Mouse (Mus musculus): ENCODE data around the gene Ccdc124. TPM values are rescaled to one million over a fixed set of nuclear protein-coding genes. Genes with fewer than 3 reads are reported as not detected.

Ccdc124 gene
- polyA plus RNA-seq, 1 experiment from 2014 or later, result 162 TPM

DNA sequence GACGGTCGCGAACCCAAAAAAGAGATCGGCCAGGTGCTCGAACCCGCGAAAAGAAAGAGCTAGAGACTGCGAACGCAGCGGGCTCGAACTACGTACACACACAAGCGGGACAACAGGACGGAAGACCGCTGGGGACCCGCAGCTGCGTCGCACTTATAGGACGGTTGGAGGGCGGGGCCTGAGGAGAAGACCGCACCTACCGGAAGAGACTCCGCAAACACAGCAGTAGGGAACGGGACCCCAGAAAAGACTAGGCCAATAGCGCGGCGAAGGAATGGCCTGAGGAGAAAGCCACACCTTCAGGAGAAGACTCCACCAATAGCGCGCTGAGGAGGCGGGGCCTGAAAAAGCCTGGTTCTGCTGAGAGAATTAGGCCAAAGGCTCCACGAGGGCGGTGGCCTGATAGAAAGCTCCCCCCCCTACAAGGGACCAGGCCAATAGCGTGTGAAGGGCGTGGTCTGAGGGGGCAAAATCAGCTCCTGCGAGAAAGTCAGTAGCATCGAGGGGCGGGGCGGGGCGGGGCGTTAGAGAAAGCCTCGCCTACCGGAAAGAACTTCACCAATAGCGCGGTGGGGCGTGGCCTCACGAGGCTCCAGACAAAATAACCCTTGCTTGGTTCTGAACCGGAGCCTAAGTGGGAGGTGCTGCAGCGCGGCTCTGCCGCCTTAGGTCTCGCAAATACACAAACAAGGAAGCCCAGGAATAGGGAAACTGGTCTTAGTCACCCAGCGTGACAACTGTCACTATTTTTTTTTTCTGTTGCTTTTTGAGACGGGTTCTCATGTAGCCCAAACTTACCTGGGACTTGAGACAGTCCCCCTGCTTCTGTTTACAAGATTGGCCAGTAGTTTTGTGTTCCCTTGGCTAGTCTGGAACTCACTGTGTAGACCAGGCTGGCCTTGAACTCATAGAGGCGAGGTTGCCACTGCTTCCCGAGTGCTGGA lies 34.1 kb downstream of the Ccdc124 start, which contains the start of gene Arrdc2:
Gene Arrdc2, minus strand, starts transcription at position 313 of the 944 bp plus-strand sequence.
- Histone ChIP-seq H3K4me1 (replicated peaks) (peaks cover 20% of the 10 kb centered on the region), H3K4me3 (peak within 1 kb of the TSS; percentile 60), H3K9ac (peak within 1 kb of the TSS; percentile 82), H3K9me3 (no peaks in the 10 kb centered on the region), H3K27me3 (no peaks in the 10 kb centered on the region), H3K4me2 (peak within 1 kb of the TSS; percentile 64), H3K27ac (peak within 1 kb of the TSS; percentile 93), H3K36me3 (peaks cover 23% of the 10 kb centered on the region)
- ATAC-seq (ENCODE audit: low FRiP score), result peak; percentile 96
- 3% methylated on average over 55 of the region's 55 CpGs for WGBS

DNA sequence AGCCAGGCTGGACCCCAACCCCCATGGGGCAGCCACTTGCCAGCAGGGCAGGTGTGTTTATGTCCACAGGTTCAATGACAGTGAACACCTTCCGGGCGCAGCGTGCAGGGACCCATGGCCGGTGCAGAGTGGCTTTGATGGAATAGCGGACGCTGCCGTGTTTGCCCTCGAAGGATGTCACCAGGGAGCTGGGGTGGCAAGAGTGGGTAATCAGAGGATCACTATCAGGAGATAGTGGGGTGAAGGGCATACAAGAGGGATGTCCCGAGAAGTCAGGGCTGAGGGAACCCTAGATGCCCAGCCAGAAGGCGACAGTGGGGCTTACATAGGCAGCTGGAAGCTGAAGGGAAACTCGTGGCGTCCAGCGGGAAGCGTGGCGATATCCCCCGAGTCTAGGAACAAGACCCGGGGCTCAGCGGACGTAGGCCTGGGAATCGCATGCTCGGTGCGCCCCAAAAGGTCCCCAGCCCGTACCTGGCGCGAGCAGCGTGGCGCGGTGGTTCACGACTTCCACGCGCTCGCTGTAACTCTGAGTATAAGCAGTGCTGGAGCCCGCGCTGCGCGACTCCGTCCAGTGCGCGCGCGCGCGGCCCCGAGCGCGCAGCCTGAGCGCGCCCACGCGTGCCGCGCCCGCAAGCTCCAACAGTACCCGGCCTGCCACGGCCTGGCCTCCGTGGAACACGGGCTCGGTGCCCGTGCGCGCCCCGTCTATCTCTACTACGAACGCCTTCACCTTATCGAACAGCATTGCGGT lies 34.9 kb downstream of the Ccdc124 start:
- Histone ChIP-seq H3K9me3 (no peaks in the 10 kb centered on the region), H3K4me3 (peak overlapping the region; percentile 60), H3K27ac (peak overlapping the region; percentile 93), H3K9ac (peak overlapping the region; percentile 82), H3K27me3 (no peaks in the 10 kb centered on the region), H3K36me3 (peaks cover 23% of the 10 kb centered on the region), H3K4me2 (peak overlapping the region; percentile 64), H3K4me1 (replicated peaks) (peaks cover 20% of the 10 kb centered on the region)
- WGBS, result 1% methylated on average over 62 of the region's 66 CpGs
- peak; percentile 46 for ATAC-seq (ENCODE audit: low FRiP score)

DNA sequence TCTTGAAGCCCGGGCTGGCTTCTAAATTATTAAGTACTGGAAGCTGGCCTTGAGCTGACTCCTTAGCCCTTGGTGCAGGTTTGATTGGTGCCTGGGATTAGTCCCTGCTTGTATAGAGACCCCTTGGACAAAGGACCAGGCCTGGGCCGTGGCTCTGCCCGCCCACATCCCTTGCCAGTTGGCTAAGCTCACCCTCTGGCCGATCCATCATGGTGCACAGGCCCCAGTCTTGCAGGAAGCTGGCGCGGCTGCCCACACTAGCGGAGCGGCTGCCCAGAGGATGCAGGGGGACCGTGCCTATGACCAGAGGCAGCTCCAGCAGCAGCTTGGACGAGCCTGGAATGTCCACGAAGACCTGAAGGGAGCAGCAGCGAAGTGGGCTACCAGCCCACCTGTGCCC lies 37.1 kb downstream of the Ccdc124 start:
- H3K4me3 ChIP-seq, result no peak overlapping the region
- 92% methylated on average over 12 of the region's 12 CpGs for WGBS
- no peak overlapping the region for H3K4me2 ChIP-seq
- H3K27ac ChIP-seq, result no peak overlapping the region
- no peaks in the 10 kb centered on the region for H3K27me3 ChIP-seq
- H3K9ac ChIP-seq, result peak overlapping the region; percentile 29; the same call in 1 of the 2 replicates
- H3K9me3 ChIP-seq, result no peaks in the 10 kb centered on the region
- ATAC-seq (ENCODE audit: low FRiP score), result no peak
- H3K4me1 ChIP-seq (replicated peaks), result peaks cover 26% of the 10 kb centered on the region
- peaks cover 23% of the 10 kb centered on the region for H3K36me3 ChIP-seq

DNA sequence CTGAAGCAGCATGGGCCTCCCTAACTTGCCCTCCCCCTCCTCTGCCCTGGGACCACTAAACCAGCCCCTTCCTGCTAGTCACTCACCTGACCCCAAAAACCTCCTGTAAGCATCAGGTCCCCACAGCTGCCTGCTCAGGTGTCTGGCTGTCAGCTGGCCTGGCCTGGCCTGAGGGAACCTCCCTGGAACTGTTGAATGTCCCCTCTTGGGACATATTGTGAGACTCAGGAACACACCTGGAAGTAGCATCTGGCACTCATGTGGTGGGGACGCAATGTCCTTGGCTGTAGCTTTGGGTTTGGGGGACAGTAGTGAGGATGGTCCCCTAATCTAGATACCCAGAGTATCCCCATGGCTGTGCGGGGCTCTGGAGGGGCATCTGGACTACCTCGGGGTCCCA lies 39.7 kb downstream of the Ccdc124 start:
- Histone ChIP-seq H3K27ac (no peak overlapping the region), H3K36me3 (peaks cover 23% of the 10 kb centered on the region), H3K27me3 (no peaks in the 10 kb centered on the region), H3K4me2 (no peak overlapping the region), H3K9me3 (no peaks in the 10 kb centered on the region), H3K4me3 (no peak overlapping the region), H3K4me1 (replicated peaks) (peaks cover 15% of the 10 kb centered on the region), H3K9ac (no peak overlapping the region)
- ATAC-seq (ENCODE audit: low FRiP score), result no peak
- 91% methylated on average over 3 of the region's 3 CpGs for WGBS

DNA sequence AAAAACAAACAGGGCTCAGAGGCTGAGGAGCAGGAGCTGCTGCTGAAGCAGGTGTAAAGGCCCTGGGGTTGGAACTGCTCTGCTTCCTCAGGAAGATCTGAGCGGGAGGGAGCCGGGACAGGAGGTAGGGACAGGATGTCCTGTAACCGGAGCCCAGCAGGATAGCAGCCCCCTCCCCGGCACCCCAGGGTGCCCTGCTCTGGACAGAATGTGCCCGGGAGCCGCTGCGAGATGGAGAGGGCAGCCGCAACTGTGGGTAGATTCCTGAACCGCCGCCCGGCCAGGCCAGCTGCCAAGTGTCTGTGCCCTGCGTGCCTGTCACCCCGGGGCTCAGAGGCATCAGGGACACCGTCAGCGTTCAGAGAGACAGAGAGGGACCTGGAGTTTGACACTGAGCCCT lies 40.2 kb downstream of the Ccdc124 start:
- no peak overlapping the region for H3K9ac ChIP-seq

DNA sequence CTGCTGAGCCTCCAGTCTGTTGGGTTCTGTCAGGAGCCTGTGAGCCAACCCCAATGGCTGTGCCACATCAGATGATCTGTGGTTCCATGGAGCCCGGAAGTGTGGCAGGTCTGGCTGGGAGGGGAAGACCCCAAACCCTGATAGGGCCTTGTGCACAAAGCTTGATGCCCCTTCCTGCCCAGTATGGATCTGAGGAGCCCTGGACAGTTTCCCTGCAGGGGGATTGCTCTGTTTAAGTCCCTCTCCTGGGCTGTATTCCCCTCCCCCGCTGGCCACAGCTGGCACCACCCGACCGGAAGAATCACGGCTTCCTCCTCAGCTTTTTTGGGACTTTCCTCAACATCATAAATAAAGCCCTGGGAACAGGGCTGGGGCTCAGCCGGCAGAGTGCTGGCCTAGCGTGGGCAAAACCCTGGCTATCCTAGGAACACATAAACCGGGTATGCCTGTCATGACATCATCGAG lies 40.7 kb downstream of the Ccdc124 start:
- Histone ChIP-seq H3K27me3 (no peaks in the 10 kb centered on the region), H3K27ac (no peak overlapping the region), H3K4me3 (no peak overlapping the region), H3K36me3 (peaks cover 23% of the 10 kb centered on the region), H3K9me3 (no peaks in the 10 kb centered on the region), H3K4me1 (replicated peaks) (0 out of 2 replicates have a peak, but pooled peaks cover 6% of the 10 kb centered on the region), H3K9ac (no peak overlapping the region), H3K4me2 (no peak overlapping the region)
- no peak for ATAC-seq (ENCODE audit: low FRiP score)
- 53% methylated on average over 9 of the region's 9 CpGs for WGBS

More for the DNA sequence above, 40.2 kb downstream of the Ccdc124 start:
- Histone ChIP-seq H3K4me3 (no peak overlapping the region), H3K4me1 (replicated peaks) (peaks cover 11% of the 10 kb centered on the region), H3K27ac (no peak overlapping the region), H3K4me2 (no peak overlapping the region), H3K9me3 (no peaks in the 10 kb centered on the region), H3K27me3 (no peaks in the 10 kb centered on the region), H3K36me3 (peaks cover 23% of the 10 kb centered on the region)
- 47% methylated on average over 15 of the region's 15 CpGs for WGBS
- ATAC-seq (ENCODE audit: low FRiP score), result no peak

DNA sequence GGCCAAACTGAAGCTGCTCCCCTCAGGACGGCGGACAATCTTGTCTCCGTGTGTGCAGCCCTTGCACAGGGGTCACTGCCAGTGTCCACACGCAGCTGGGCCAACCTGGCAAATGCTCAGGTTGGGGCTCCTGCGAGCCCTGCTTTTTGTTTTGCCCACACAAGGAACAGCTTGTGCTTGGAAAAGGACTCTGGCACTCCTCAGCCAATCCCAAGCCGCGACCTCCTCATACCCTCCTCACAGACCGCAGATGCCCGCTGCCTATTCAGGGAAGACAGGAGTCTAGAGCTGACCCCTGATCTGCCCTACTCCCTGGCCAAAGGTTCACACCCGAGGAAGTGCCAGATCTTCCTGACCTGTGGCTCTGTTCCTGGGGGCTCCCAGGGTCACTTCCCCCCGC lies 41.4 kb downstream of the Ccdc124 start:
- no peaks in the 10 kb centered on the region for H3K9me3 ChIP-seq
- H3K4me3 ChIP-seq, result no peak overlapping the region
- ATAC-seq (ENCODE audit: low FRiP score), result no peak
- H3K27ac ChIP-seq, result no peak overlapping the region
- WGBS, result 70% methylated on average over 11 of the region's 11 CpGs
- H3K27me3 ChIP-seq, result no peaks in the 10 kb centered on the region
- H3K4me1 ChIP-seq (replicated peaks), result 0 out of 2 replicates have a peak, but pooled peaks cover 5% of the 10 kb centered on the region
- no peak overlapping the region for H3K4me2 ChIP-seq
- no peak overlapping the region for H3K9ac ChIP-seq
- H3K36me3 ChIP-seq, result peaks cover 23% of the 10 kb centered on the region

DNA sequence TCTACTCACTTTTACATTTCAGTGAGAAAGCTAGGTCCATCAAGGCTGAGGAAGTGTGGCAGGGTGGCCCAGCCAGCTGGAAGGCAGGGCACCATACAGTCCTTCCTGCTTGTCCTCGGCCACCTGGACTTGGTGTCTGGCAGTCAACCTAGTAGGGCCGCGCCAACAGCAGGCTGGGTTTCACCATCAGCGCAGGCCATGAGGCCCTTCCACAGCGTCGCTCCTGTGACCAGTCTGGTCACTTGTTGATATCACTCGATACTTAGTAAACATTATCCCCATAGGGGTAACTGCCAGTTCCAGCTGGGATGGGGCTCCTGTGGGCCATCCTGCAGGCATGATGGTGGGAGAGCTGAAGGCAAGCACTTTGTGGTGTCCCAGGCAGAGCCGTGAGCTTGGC lies 42.2 kb downstream of the Ccdc124 start:
- H3K4me2 ChIP-seq, result no peak overlapping the region
- H3K27me3 ChIP-seq, result no peaks in the 10 kb centered on the region
- no peak for ATAC-seq (ENCODE audit: low FRiP score)
- peaks cover 19% of the 10 kb centered on the region for H3K36me3 ChIP-seq
- H3K4me3 ChIP-seq, result no peak overlapping the region
- H3K27ac ChIP-seq, result no peak overlapping the region
- WGBS, result 91% methylated on average over 8 of the region's 8 CpGs
- H3K9me3 ChIP-seq, result no peaks in the 10 kb centered on the region
- no peak overlapping the region for H3K9ac ChIP-seq
- H3K4me1 ChIP-seq (replicated peaks), result 0 out of 2 replicates have a peak, but pooled peaks cover 5% of the 10 kb centered on the region

DNA sequence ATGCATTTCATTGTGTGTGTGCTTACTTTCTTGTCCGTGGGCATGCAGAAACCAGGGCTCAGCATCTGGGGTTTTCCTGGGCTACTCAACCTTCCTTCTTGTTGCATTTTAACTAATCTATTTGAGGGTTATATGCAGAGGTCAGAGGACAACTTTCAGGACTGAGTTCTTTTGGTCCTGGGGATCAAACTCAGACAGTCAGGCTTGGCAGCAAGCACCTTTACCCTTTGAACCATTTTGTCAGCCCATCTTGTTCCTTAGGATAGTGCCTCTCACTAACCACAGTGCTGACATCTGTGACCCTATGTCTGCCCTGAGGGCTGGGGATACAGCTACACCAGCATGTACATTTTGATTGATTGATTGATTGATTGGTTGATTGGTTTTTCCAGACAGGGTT lies 45.9 kb downstream of the Ccdc124 start:
- no peak for ATAC-seq (ENCODE audit: low FRiP score)
- Histone ChIP-seq H3K27me3 (peaks cover 10% of the 10 kb centered on the region; the same call in 1 of the 2 replicates), H3K4me3 (no peak overlapping the region), H3K9ac (no peak overlapping the region), H3K36me3 (no peaks in the 10 kb centered on the region), H3K4me1 (replicated peaks) (no peaks in the 10 kb centered on the region), H3K27ac (no peak overlapping the region), H3K4me2 (no peak overlapping the region), H3K9me3 (no peaks in the 10 kb centered on the region)
- WGBS, result 86% methylated on average over 1 of the region's 1 CpGs

DNA sequence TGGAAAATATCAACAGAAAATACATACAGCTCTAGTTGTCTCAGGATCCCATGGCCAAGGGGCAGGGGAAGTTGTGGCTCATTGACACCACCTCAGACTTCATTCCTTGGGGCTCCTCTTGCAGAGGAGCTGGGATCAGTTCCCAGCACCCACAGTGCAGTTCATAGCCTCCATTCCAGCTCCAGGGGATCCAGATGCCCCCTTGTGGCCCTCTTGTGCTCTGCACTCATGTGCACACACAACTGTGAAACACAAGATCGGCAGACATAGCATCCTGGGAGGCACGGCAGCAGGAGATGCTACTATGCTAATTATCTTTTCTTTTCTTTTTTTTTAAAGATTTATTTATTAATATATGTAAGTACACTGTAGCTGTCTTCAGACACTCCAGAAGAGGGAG lies 46.7 kb downstream of the Ccdc124 start:
- Histone ChIP-seq H3K9ac (no peak overlapping the region), H3K4me2 (no peak overlapping the region), H3K4me3 (no peak overlapping the region), H3K27me3 (peaks cover 15% of the 10 kb centered on the region; the same call in 1 of the 2 replicates), H3K4me1 (replicated peaks) (no peaks in the 10 kb centered on the region), H3K9me3 (no peaks in the 10 kb centered on the region), H3K27ac (no peak overlapping the region), H3K36me3 (no peaks in the 10 kb centered on the region)
- WGBS, result 93% methylated on average over 2 of the region's 2 CpGs
- ATAC-seq (ENCODE audit: low FRiP score), result no peak

DNA sequence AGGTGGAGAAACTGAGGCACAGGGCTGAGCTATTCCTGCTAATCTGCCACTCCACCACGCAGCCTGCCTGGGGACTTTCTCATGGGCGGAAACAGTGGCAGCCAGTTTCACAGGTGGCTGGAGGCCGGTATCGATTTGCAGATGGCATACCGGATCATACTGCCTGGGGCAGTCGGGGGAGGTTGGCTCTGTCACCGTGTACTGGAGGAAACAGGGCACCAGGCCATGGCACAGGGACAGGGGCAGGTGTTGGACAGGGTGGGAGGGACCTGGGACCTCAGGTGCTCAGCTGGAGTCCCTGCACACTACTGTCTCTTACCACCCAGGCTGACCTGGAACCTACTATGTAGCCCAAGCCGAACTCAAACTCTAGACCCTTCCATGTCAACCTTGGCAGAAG lies 47.9 kb downstream of the Ccdc124 start:
- ATAC-seq (ENCODE audit: low FRiP score), result no peak
- H3K4me2 ChIP-seq, result no peak overlapping the region
- H3K27me3 ChIP-seq, result peaks cover 26% of the 10 kb centered on the region
- no peaks in the 10 kb centered on the region for H3K9me3 ChIP-seq
- H3K27ac ChIP-seq, result no peak overlapping the region
- no peak overlapping the region for H3K9ac ChIP-seq
- 80% methylated on average over 8 of the region's 8 CpGs for WGBS
- H3K4me1 ChIP-seq (replicated peaks), result no peaks in the 10 kb centered on the region
- H3K36me3 ChIP-seq, result no peaks in the 10 kb centered on the region
- no peak overlapping the region for H3K4me3 ChIP-seq

DNA sequence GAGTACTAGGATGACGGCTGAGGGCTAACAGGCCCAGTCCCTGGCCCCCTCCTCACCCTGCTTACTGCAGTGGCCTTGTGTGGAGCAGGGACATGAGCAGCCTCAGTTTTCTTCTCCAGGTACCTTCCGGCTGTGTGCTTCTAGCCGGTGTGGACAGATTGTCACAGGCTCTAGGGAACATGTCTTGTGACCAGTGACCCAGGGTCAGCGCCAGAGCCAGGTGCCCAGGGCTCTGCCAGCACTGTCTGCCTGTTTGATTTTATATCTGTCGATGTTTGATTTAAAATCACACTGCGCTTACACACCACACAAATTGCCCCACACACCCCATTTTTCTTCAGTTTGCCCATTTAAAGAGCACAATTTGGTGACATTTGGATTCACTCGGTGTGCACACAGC lies 49.9 kb downstream of the Ccdc124 start:
- Histone ChIP-seq H3K9me3 (peaks cover 11% of the 10 kb centered on the region; the same call in 1 of the 2 replicates), H3K4me1 (replicated peaks) (no peaks in the 10 kb centered on the region), H3K27me3 (peaks cover 46% of the 10 kb centered on the region), H3K9ac (no peak overlapping the region; the same call in 1 of the 2 replicates), H3K4me2 (no peak overlapping the region), H3K36me3 (no peaks in the 10 kb centered on the region), H3K27ac (no peak overlapping the region), H3K4me3 (no peak overlapping the region)
- WGBS, result 85% methylated on average over 7 of the region's 7 CpGs
- no peak for ATAC-seq (ENCODE audit: low FRiP score)

Data from hindbrain, embryonic 13.5 days (tissue).